Comparison of ENCODE assay signal across 8 mouse cellular contexts in genomic region chr14:119852139-119852538, GRCm38 (mm10).
A peak's percentile ranks its signal among the peaks of the same experiment; 100 is the strongest.
DNase-seq lines count a peak whose midpoint lies in the region; ATAC-seq and TF ChIP-seq lines count a peak whose summit lies in the region.

No protein-coding gene starts in this region.

- peak overlapping the region; percentile 38 for H3K4me2 ChIP-seq in heart, embryonic 15.5 days
- peak overlapping the region; percentile 26 for H3K4me2 ChIP-seq in embryonic facial prominence, embryonic 14.5 days (ENCODE audit: low read depth, low read length)
- H3K4me2 ChIP-seq in limb, embryonic 15.5 days = peak overlapping the region; percentile 38
- no peak overlapping the region for H3K4me2 ChIP-seq in intestine, postnatal 0 days (replicated peaks; ENCODE audit: low read depth)

- intact Hi-C loops in heart, postnatal 25 days (cut with DNase I) = loop anchor here (5.0 kb wide), 1 partner anchor 810 kb away; no protein-coding TSS in a partner anchor

- H3K36me3 ChIP-seq in heart, embryonic 15.5 days = no peaks in the 10 kb centered on the region
- no peaks in the 10 kb centered on the region for H3K36me3 ChIP-seq in embryonic facial prominence, embryonic 14.5 days (ENCODE audit: control insufficient read depth, insufficient read depth, low read length)
- H3K36me3 ChIP-seq in limb, embryonic 15.5 days = no peaks in the 10 kb centered on the region
- no peaks in the 10 kb centered on the region for H3K36me3 ChIP-seq in intestine, postnatal 0 days (ENCODE audit: control insufficient read depth, insufficient read depth)

- no peak for DNase-seq in heart, postnatal 25 days (ENCODE audit: low spot score)
- peak; percentile 82 for DNase-seq in brain, adult 2 months (ENCODE audit: low read depth, low spot score)
- DNase-seq in embryonic facial prominence, embryonic 14.5 days (ENCODE audit: low spot score) = peak; percentile 40
- DNase-seq in liver = no peak
- no peak for DNase-seq in frontal cortex, postnatal 10 days (ENCODE audit: low spot score in 2 of 2)

- no peak overlapping the region for H3K9ac ChIP-seq in heart, embryonic 15.5 days
- H3K9ac ChIP-seq in embryonic facial prominence, embryonic 14.5 days (ENCODE audit: low read depth, low read length) = no peak overlapping the region
- no peak overlapping the region for H3K9ac ChIP-seq in limb, embryonic 15.5 days
- H3K9ac ChIP-seq in intestine, postnatal 0 days (ENCODE audit: low read depth, low read length) = no peak overlapping the region

- TF ChIP-seq CTCF in intestine, postnatal 0 days (IDR thresholded peaks at IDR 0.05; ENCODE audit: low read depth) = no peak

- no peak for ATAC-seq in heart, embryonic 15.5 days (replicated peaks; ENCODE audit: insufficient number of reproducible peaks, insufficient read depth, low FRiP score, low read depth)
- 0 out of 2 replicates have a peak, but pooled peaks have one; percentile 33 for ATAC-seq in embryonic facial prominence, embryonic 14.5 days (ENCODE audit: low read depth)
- ATAC-seq in limb, embryonic 15.5 days (ENCODE audit: insufficient number of reproducible peaks, low FRiP score, low TSS enrichment, low read depth) = no peak
- ATAC-seq in intestine, postnatal 0 days = no peak

- no peaks in the 10 kb centered on the region for H3K9me3 ChIP-seq in heart, embryonic 15.5 days (replicated peaks)
- H3K9me3 ChIP-seq in embryonic facial prominence, embryonic 14.5 days (ENCODE audit: control insufficient read depth, low read length) = no peaks in the 10 kb centered on the region
- no peaks in the 10 kb centered on the region for H3K9me3 ChIP-seq in limb, embryonic 15.5 days
- H3K9me3 ChIP-seq in intestine, postnatal 0 days (ENCODE audit: control insufficient read depth) = no peaks in the 10 kb centered on the region

- H3K27me3 ChIP-seq in heart, embryonic 15.5 days = no peaks in the 10 kb centered on the region; the same call in 1 of the 2 replicates
- peaks cover 6% of the 10 kb centered on the region; the same call in 1 of the 2 replicates for H3K27me3 ChIP-seq in embryonic facial prominence, embryonic 14.5 days (replicated peaks; ENCODE audit: control insufficient read depth, insufficient read depth, low read length)
- 0 out of 2 replicates have a peak, but pooled peaks cover 6% of the 10 kb centered on the region for H3K27me3 ChIP-seq in limb, embryonic 15.5 days
- no peaks in the 10 kb centered on the region for H3K27me3 ChIP-seq in intestine, postnatal 0 days (replicated peaks; ENCODE audit: control insufficient read depth, insufficient read depth, low read length)

- H3K4me3 ChIP-seq in heart, embryonic 15.5 days = no peak overlapping the region
- no peak overlapping the region for H3K4me3 ChIP-seq in embryonic facial prominence, embryonic 14.5 days (ENCODE audit: low read depth, low read length)
- H3K4me3 ChIP-seq in limb, embryonic 15.5 days = no peak overlapping the region
- no peak overlapping the region for H3K4me3 ChIP-seq in intestine, postnatal 0 days (ENCODE audit: low read depth, low read length)

- no peak overlapping the region for H3K27ac ChIP-seq in heart, embryonic 15.5 days
- H3K27ac ChIP-seq in embryonic facial prominence, embryonic 14.5 days (replicated peaks; ENCODE audit: low read depth, low read length) = no peak overlapping the region
- peak overlapping the region; percentile 38; the same call in 1 of the 2 replicates for H3K27ac ChIP-seq in limb, embryonic 15.5 days
- no peak overlapping the region for H3K27ac ChIP-seq in intestine, postnatal 0 days (ENCODE audit: low read depth, low read length)

- peaks cover 12% of the 10 kb centered on the region for H3K4me1 ChIP-seq in heart, embryonic 15.5 days (replicated peaks)
- H3K4me1 ChIP-seq in embryonic facial prominence, embryonic 14.5 days (ENCODE audit: control insufficient read depth, insufficient read depth, low read length) = peaks cover 4% of the 10 kb centered on the region
- peaks cover 4% of the 10 kb centered on the region for H3K4me1 ChIP-seq in limb, embryonic 15.5 days
- H3K4me1 ChIP-seq in intestine, postnatal 0 days (replicated peaks; ENCODE audit: control insufficient read depth, insufficient read depth, low read length) = no peaks in the 10 kb centered on the region

- WGBS in heart, embryonic 15.5 days = 8% methylated on average over 5 of the region's 5 CpGs
- WGBS in embryonic facial prominence, embryonic 14.5 days = 8% methylated on average over 5 of the region's 5 CpGs
- WGBS in limb, embryonic 15.5 days = 2% methylated on average over 5 of the region's 5 CpGs
- WGBS in intestine, postnatal 0 days = 36% methylated on average over 5 of the region's 5 CpGs

Comparison
In these comparisons a context has a peak if more than half of its experiments do, and no peak if none do; other contexts are left out.
1. DNase-seq: peak in brain, adult 2 months (single experiment) and embryonic facial prominence, embryonic 14.5 days (single experiment); none in heart, postnatal 25 days (single experiment), liver (single experiment) and frontal cortex, postnatal 10 days (0 of 2).